Mouse (Mus musculus): ENCODE data around the gene Sgms2. TPM values are rescaled to one million over a fixed set of nuclear protein-coding genes. Genes with fewer than 3 reads are reported as not detected.
"Not testable (repeated sequence)": the region's sequence is repeated elsewhere in the genome, so short reads cannot be mapped to it uniquely, and the experiment has no call there.

Sgms2 gene
- polyA plus RNA-seq, 1 experiment from 2014 or later, result 39.7 TPM

GRCm38 (mm10) chr3:131348579-131348950 lies 142.6 kb downstream of the Sgms2 start:
- DNase-seq (ENCODE audit: low read depth, low spot score) (no peak), ATAC-seq (no peak)
- in situ Hi-C loops (cut with MboI; ENCODE audit: low pct_unique_long_range_greater_than_20kb), result loop anchor here (5.0 kb wide), 2 partner anchors 139 to 204 kb away; no protein-coding TSS in a partner anchor
- no peak for TF ChIP-seq CTCF (IDR thresholded peaks at IDR 0.05)
- no peaks in the 10 kb centered on the region for H3K27me3 ChIP-seq
- CTCF ChIA-PET, result interaction anchor here (0.6 to 7.3 kb wide), 31 partner anchors 8 to 233 kb away, joined by 3 to 92 read pairs (median 5); no protein-coding TSS in a partner anchor
- POLR2A ChIA-PET, result interaction anchor here (0.6 to 2.0 kb wide), 6 partner anchors 13 to 205 kb away, joined by 3 to 9 read pairs (median 4); no protein-coding TSS in a partner anchor

- H3K27me3 ChIP-seq, result no peaks in the 10 kb centered on the region
- ChIA-PET CTCF (interaction anchor here (0.6 to 7.3 kb wide), 30 partner anchors 8 to 233 kb away, joined by 3 to 92 read pairs (median 5); no protein-coding TSS in a partner anchor), POLR2A (interaction anchor here (0.7 to 2.0 kb wide), 4 partner anchors 14 to 182 kb away, joined by 3 to 9 read pairs (median 6); no protein-coding TSS in a partner anchor)
- ATAC-seq, result peak; percentile 57
- in situ Hi-C loops (cut with MboI; ENCODE audit: low pct_unique_long_range_greater_than_20kb), result loop anchor here (5.0 kb wide), 2 partner anchors 139 to 204 kb away; no protein-coding TSS in a partner anchor
- TF ChIP-seq CTCF (IDR thresholded peaks at IDR 0.05), result peak; percentile 97
- peak; percentile 15 for DNase-seq (ENCODE audit: low read depth, low spot score)
Observed at GRCm38 (mm10) chr3:131347831-131348578, 143.2 kb downstream of the Sgms2 start.

- in situ Hi-C loops (cut with MboI; ENCODE audit: low pct_unique_long_range_greater_than_20kb), result loop anchor here (5.0 kb wide), 2 partner anchors 141 to 206 kb away; no protein-coding TSS in a partner anchor
- H3K27me3 ChIP-seq, result no peaks in the 10 kb centered on the region
- DNase-seq (ENCODE audit: low read depth, low spot score), result no peak
- no peak for ATAC-seq
- TF ChIP-seq CTCF (IDR thresholded peaks at IDR 0.05), result no peak
- ChIA-PET CTCF (interaction anchor here (0.9 to 7.3 kb wide), 7 partner anchors 8 to 216 kb away, joined by 3 to 92 read pairs (median 24); no protein-coding TSS in a partner anchor), POLR2A (interaction anchor here (0.6 to 1.2 kb wide), 2 partner anchors 33 to 161 kb away, joined by 3 read pairs; no protein-coding TSS in a partner anchor)
Observed at GRCm38 (mm10) chr3:131345903-131346302, 145.3 kb downstream of the Sgms2 start.

- in situ Hi-C loops (cut with MboI; ENCODE audit: low pct_unique_long_range_greater_than_20kb), result no loop called here
- H3K27me3 ChIP-seq, result no peaks in the 10 kb centered on the region
- no peak for TF ChIP-seq CTCF (IDR thresholded peaks at IDR 0.05)
- DNase-seq (ENCODE audit: low read depth, low spot score), result no peak
- no peak for ATAC-seq
- CTCF ChIA-PET, result interaction anchor here (0.9 to 1.7 kb wide), 4 partner anchors 11 to 207 kb away, joined by 3 to 5 read pairs (median 4); no protein-coding TSS in a partner anchor
- POLR2A ChIA-PET, result no interaction called here
Observed at GRCm38 (mm10) chr3:131343311-131343710, 147.9 kb downstream of the Sgms2 start.

- no peak for ATAC-seq
- CTCF ChIA-PET, result interaction anchor here (0.7 to 3.2 kb wide), 4 partner anchors 10 to 184 kb away, joined by 3 to 10 read pairs (median 6); no protein-coding TSS in a partner anchor
- no peak for TF ChIP-seq CTCF (IDR thresholded peaks at IDR 0.05)
- no peaks in the 10 kb centered on the region for H3K27me3 ChIP-seq
- in situ Hi-C loops (cut with MboI; ENCODE audit: low pct_unique_long_range_greater_than_20kb), result no loop called here
- POLR2A ChIA-PET, result no interaction called here
- no peak for DNase-seq (ENCODE audit: low read depth, low spot score)
Observed at GRCm38 (mm10) chr3:131340885-131341284, 150.3 kb downstream of the Sgms2 start.

- no peak for ATAC-seq
- CTCF ChIA-PET, result interaction anchor here (1.2 to 3.3 kb wide), 6 partner anchors 9 to 186 kb away, joined by 3 to 19 read pairs (median 9); no protein-coding TSS in a partner anchor
- in situ Hi-C loops (cut with MboI; ENCODE audit: low pct_unique_long_range_greater_than_20kb), result no loop called here
- no peak for TF ChIP-seq CTCF (IDR thresholded peaks at IDR 0.05)
- no peaks in the 10 kb centered on the region for H3K27me3 ChIP-seq
- POLR2A ChIA-PET, result interaction anchor here (1.2 kb wide), 1 partner anchor 226 kb away, joined by 3 read pairs; no protein-coding TSS in a partner anchor
- DNase-seq (ENCODE audit: low read depth, low spot score), result no peak
Observed at GRCm38 (mm10) chr3:131339280-131339679, 151.9 kb downstream of the Sgms2 start.

- in situ Hi-C loops (cut with MboI; ENCODE audit: low pct_unique_long_range_greater_than_20kb); ATAC-seq; DNase-seq (ENCODE audit: low read depth, low spot score); H3K27me3 ChIP-seq; POLR2A ChIA-PET: not testable (repeated sequence)
- CTCF ChIA-PET, result interaction anchor here (1.2 to 3.3 kb wide), 3 partner anchors 9 to 184 kb away, joined by 3 to 19 read pairs (median 4); no protein-coding TSS in a partner anchor
Observed at GRCm38 (mm10) chr3:131337749-131338148, 153.5 kb downstream of the Sgms2 start.

GRCm38 (mm10) chr3:131336629-131337028 lies 154.6 kb downstream of the Sgms2 start:
- in situ Hi-C loops (cut with MboI; ENCODE audit: low pct_unique_long_range_greater_than_20kb), result no loop called here
- no peak for TF ChIP-seq CTCF (IDR thresholded peaks at IDR 0.05)
- POLR2A ChIA-PET, result no interaction called here
- CTCF ChIA-PET, result interaction anchor here (0.7 kb wide), 1 partner anchor 17 kb away, joined by 3 read pairs; no protein-coding TSS in a partner anchor
- no peak for DNase-seq (ENCODE audit: low read depth, low spot score)
- ATAC-seq, result no peak
- H3K27me3 ChIP-seq, result no peaks in the 10 kb centered on the region

GRCm38 (mm10) chr3:131335117-131335547 lies 156.1 kb downstream of the Sgms2 start:
- ATAC-seq, result no peak
- no peak for TF ChIP-seq CTCF (IDR thresholded peaks at IDR 0.05)
- in situ Hi-C loops (cut with MboI; ENCODE audit: low pct_unique_long_range_greater_than_20kb), result no loop called here
- no peaks in the 10 kb centered on the region for H3K27me3 ChIP-seq
- POLR2A ChIA-PET, result no interaction called here
- CTCF ChIA-PET, result interaction anchor here (0.9 to 4.9 kb wide), 5 partner anchors 13 to 187 kb away, joined by 3 to 36 read pairs (median 4); no protein-coding TSS in a partner anchor
- DNase-seq (ENCODE audit: low read depth, low spot score), result no peak

GRCm38 (mm10) chr3:131327189-131327588 lies 164.0 kb downstream of the Sgms2 start:
- in situ Hi-C loops (cut with MboI; ENCODE audit: low pct_unique_long_range_greater_than_20kb), result no loop called here
- no peak for TF ChIP-seq CTCF (IDR thresholded peaks at IDR 0.05)
- POLR2A ChIA-PET, result interaction anchor here (0.7 kb wide), 1 partner anchor 13 kb away, joined by 4 read pairs; no protein-coding TSS in a partner anchor
- H3K27me3 ChIP-seq, result no peaks in the 10 kb centered on the region
- DNase-seq (ENCODE audit: low read depth, low spot score) (no peak), ATAC-seq (no peak)
- CTCF ChIA-PET, result interaction anchor here (0.9 to 1.1 kb wide), 2 partner anchors 225 to 259 kb away, joined by 3 read pairs; no protein-coding TSS in a partner anchor
